Mouse (Mus musculus): ENCODE measurements around the gene Rinl.

Rinl gene

GRCm38 (mm10) chr7:28780857-28781256 lies 7.9 kb upstream of the Rinl start:
- no peak for DNase-seq (ENCODE audit: low read depth)

GRCm38 (mm10) chr7:28781261-28781663 lies 7.5 kb upstream of the Rinl start:
- no peak for DNase-seq (ENCODE audit: low read depth)

GRCm38 (mm10) chr7:28785161-28785560 lies 3.6 kb upstream of the Rinl start:
- DNase-seq (ENCODE audit: low read depth), result no peak

- no peak for DNase-seq (ENCODE audit: low read depth)
Observed at GRCm38 (mm10) chr7:28787884-28788283, 885 bp upstream of the Rinl start.

GRCm38 (mm10) chr7:28789235-28789634 lies 466 bp downstream of the Rinl start:
- DNase-seq (ENCODE audit: low read depth), result no peak

- DNase-seq (ENCODE audit: low read depth), result no peak
Observed at GRCm38 (mm10) chr7:28790066-28790806, 1.5 kb downstream of the Rinl start.

GRCm38 (mm10) chr7:28791706-28792105 lies 2.9 kb downstream of the Rinl start:
- no peak for DNase-seq (ENCODE audit: low read depth)

- no peak for DNase-seq (ENCODE audit: low read depth)
Observed at GRCm38 (mm10) chr7:28792391-28793185, 3.8 kb downstream of the Rinl start.

GRCm38 (mm10) chr7:28793834-28794233 lies 5.1 kb downstream of the Rinl start:
- DNase-seq (ENCODE audit: low read depth), result no peak

GRCm38 (mm10) chr7:28794496-28794895 lies 5.7 kb downstream of the Rinl start:
- no peak for DNase-seq (ENCODE audit: low read depth)

- no peak for DNase-seq (ENCODE audit: low read depth)
Observed at GRCm38 (mm10) chr7:28795832-28796231, 7.1 kb downstream of the Rinl start.

- DNase-seq (ENCODE audit: low read depth), result peak; percentile 79
Observed at GRCm38 (mm10) chr7:28796562-28796975, 7.8 kb downstream of the Rinl start.

- no peak for DNase-seq (ENCODE audit: low read depth)
Observed at GRCm38 (mm10) chr7:28799994-28800393, 11.2 kb downstream of the Rinl start.

GRCm38 (mm10) chr7:28801451-28801850 lies 12.7 kb downstream of the Rinl start:
- no peak for DNase-seq (ENCODE audit: low read depth)

- DNase-seq (ENCODE audit: low read depth), result no peak
Observed at GRCm38 (mm10) chr7:28801901-28802670, 13.3 kb downstream of the Rinl start.

- DNase-seq (ENCODE audit: low read depth), result no peak
Observed at GRCm38 (mm10) chr7:28802846-28803588, 14.2 kb downstream of the Rinl start.

- DNase-seq (ENCODE audit: low read depth), result no peak
Observed at GRCm38 (mm10) chr7:28803756-28804155, 15.0 kb downstream of the Rinl start.

GRCm38 (mm10) chr7:28806869-28807268 lies 18.1 kb downstream of the Rinl start:
- DNase-seq (ENCODE audit: low read depth), result no peak

- no peak for DNase-seq (ENCODE audit: low read depth)
Observed at GRCm38 (mm10) chr7:28807641-28808220, 19.0 kb downstream of the Rinl start.

- DNase-seq (ENCODE audit: low read depth), result no peak
Observed at GRCm38 (mm10) chr7:28808221-28808941, 19.6 kb downstream of the Rinl start, which contains the start of gene Hnrnpl. Gene Hnrnpl, plus strand, starts transcription at chr7:28808541.

GRCm38 (mm10) chr7:28808957-28809393 lies 20.2 kb downstream of the Rinl start:
- DNase-seq (ENCODE audit: low read depth), result peak; percentile 82

All from c-Kit-positive CD71-negative TER-119-negative erythroid progenitor cells, embryonic 14.5 days (primary cell).